Mouse (Mus musculus) thymus, adult 2 months (tissue): ENCODE measurements around the gene Mid1. TPM values are rescaled to one million over a fixed set of nuclear protein-coding genes. Genes with fewer than 3 reads are reported as not detected.

Experiments
- DNase-seq: peaks from one replicate; pipeline ENCODE4 v3.0.0; 2021
- H3K27ac ChIP-seq: fragments of 200-500 bp; 2 replicates; pipeline ENCODE4 v1.5.1; 2012; ENCODE audit warnings: low read length, control low read depth; ENCODE audit not compliant: control insufficient read depth, insufficient read depth
- H3K27me3 ChIP-seq: fragments of 200-500 bp; 2 replicates; pipeline ENCODE4 v1.6.1; 2012; ENCODE audit warnings: mild to moderate bottlenecking, low read length, moderate library complexity, mixed read lengths; ENCODE audit not compliant: control insufficient read depth, insufficient read depth
- H3K36me3 ChIP-seq: fragments of 200-500 bp; 2 replicates; pipeline ENCODE4 v1.6.1; 2012; ENCODE audit warnings: mild to moderate bottlenecking, low read length, moderate library complexity; ENCODE audit not compliant: control insufficient read depth, insufficient read depth
- H3K4me1 ChIP-seq: fragments of 200-500 bp; replicated peaks from 2 replicates; pipeline ENCODE4 v1.6.1; 2012; ENCODE audit warnings: low read length; ENCODE audit not compliant: control insufficient read depth, insufficient read depth
- H3K4me3 ChIP-seq: fragments of 200-500 bp; 2 replicates; pipeline ENCODE4 v1.5.1; 2012; ENCODE audit warnings: mild to moderate bottlenecking, low read length, control low read depth, moderate library complexity; ENCODE audit not compliant: control insufficient read depth, insufficient read depth
- CTCF ChIP-seq: fragments of 200-500 bp; IDR thresholded peaks from 2 replicates; pipeline ENCODE4 v1.5.1; 2012; ENCODE audit warnings: mild to moderate bottlenecking, control low read depth, low read length, moderate library complexity, borderline replicate concordance; ENCODE audit not compliant: control insufficient read depth, poor library complexity, insufficient read depth; ENCODE audit errors: extremely low read depth
- POLR2A ChIP-seq: fragments of 200-500 bp; IDR thresholded peaks from 2 replicates; pipeline ENCODE4 v1.6.1; 2012; ENCODE audit warnings: mild to moderate bottlenecking, low read length, control low read depth, moderate library complexity; ENCODE audit not compliant: control insufficient read depth, poor library complexity, insufficient read depth; ENCODE audit errors: extremely low read depth
- WGBS: fragments of 180-500 bp; shearing (Covaris S2); methylation state at CpG from one replicate; pipeline ENCODE4 v1.1.7; 2018; 5-methylcytosine and 5-hydroxymethylcytosine counted together
- polyA plus RNA-seq: library from polyadenylated mRNA; depleted of rRNA; stranded (reverse); fragments of >200 nt; gene quantifications from 2 replicates; pipeline ENCODE4 v1.2.3, GENCODE M21; 2012

Mid1 gene
- polyA plus RNA-seq, 1 experiment, result 10.4 TPM

- H3K36me3 ChIP-seq, result no peaks in the 10 kb centered on the region
- H3K4me1 ChIP-seq, result no peaks in the 10 kb centered on the region
- no peak for TF ChIP-seq CTCF
- no peak overlapping the region for H3K27ac ChIP-seq
- no peak overlapping the region for H3K4me3 ChIP-seq
- WGBS, result 74% methylated on average over 2 of the region's 2 CpGs
- DNase-seq, result no peak
- no peaks in the 10 kb centered on the region for H3K27me3 ChIP-seq
Measured at GRCm38 (mm10) chrX:169909898-169910297, 224.9 kb downstream of the Mid1 start.

GRCm38 (mm10) chrX:169915738-169916137 lies 230.7 kb downstream of the Mid1 start:
- no peak overlapping the region for H3K27ac ChIP-seq
- DNase-seq, result no peak

GRCm38 (mm10) chrX:169922541-169922940 lies 237.5 kb downstream of the Mid1 start:
- Histone ChIP-seq H3K36me3 (no peaks in the 10 kb centered on the region), H3K27me3 (no peaks in the 10 kb centered on the region), H3K27ac (no peak overlapping the region), H3K4me1 (no peaks in the 10 kb centered on the region), H3K4me3 (no peak overlapping the region)
- no peak for DNase-seq
- no peak for TF ChIP-seq CTCF
- TF ChIP-seq POLR2A, result no peak
- WGBS, result 94% methylated on average over 2 of the region's 2 CpGs

More at GRCm38 (mm10) chrX:169915738-169916137, 230.7 kb downstream of the Mid1 start:
- Histone ChIP-seq H3K36me3 (no peaks in the 10 kb centered on the region), H3K4me1 (no peaks in the 10 kb centered on the region), H3K27me3 (no peaks in the 10 kb centered on the region), H3K4me3 (no peak overlapping the region)
- WGBS, result 51% methylated on average over 6 of the region's 6 CpGs
- TF ChIP-seq POLR2A (no peak), CTCF (no peak)

- Histone ChIP-seq H3K27me3 (no peaks in the 10 kb centered on the region), H3K36me3 (no peaks in the 10 kb centered on the region), H3K4me3 (no peak overlapping the region), H3K27ac (no peak overlapping the region), H3K4me1 (no peaks in the 10 kb centered on the region)
- no peak for DNase-seq
- TF ChIP-seq CTCF, result no peak
- TF ChIP-seq POLR2A, result no peak
- WGBS, result 70% methylated on average over 1 of the region's 1 CpGs
Measured at GRCm38 (mm10) chrX:169923417-169923816, 238.4 kb downstream of the Mid1 start.

- Histone ChIP-seq H3K36me3 (no peaks in the 10 kb centered on the region), H3K27ac (no peak overlapping the region), H3K4me3 (no peak overlapping the region), H3K27me3 (no peaks in the 10 kb centered on the region), H3K4me1 (no peaks in the 10 kb centered on the region)
- 85% methylated on average over 7 of the region's 7 CpGs for WGBS
- DNase-seq, result no peak
- TF ChIP-seq POLR2A (no peak), CTCF (no peak)
Measured at GRCm38 (mm10) chrX:169925600-169925999, 240.6 kb downstream of the Mid1 start.

- no peak for TF ChIP-seq POLR2A
- no peak for TF ChIP-seq CTCF
- Histone ChIP-seq H3K4me3 (no peak overlapping the region), H3K27me3 (no peaks in the 10 kb centered on the region), H3K36me3 (no peaks in the 10 kb centered on the region), H3K4me1 (no peaks in the 10 kb centered on the region), H3K27ac (no peak overlapping the region)
- WGBS, result 96% methylated on average over 28 of the region's 28 CpGs
- no peak for DNase-seq
Measured at GRCm38 (mm10) chrX:169927110-169927817, 242.3 kb downstream of the Mid1 start.

- DNase-seq, result no peak
Measured at GRCm38 (mm10) chrX:169930868-169931267, 245.9 kb downstream of the Mid1 start.

More at GRCm38 (mm10) chrX:169930868-169931267, 245.9 kb downstream of the Mid1 start:
- Histone ChIP-seq H3K36me3 (no peaks in the 10 kb centered on the region), H3K4me3 (no peak overlapping the region), H3K27me3 (no peaks in the 10 kb centered on the region), H3K4me1 (no peaks in the 10 kb centered on the region), H3K27ac (no peak overlapping the region)
- TF ChIP-seq POLR2A, result no peak
- TF ChIP-seq CTCF, result no peak
- WGBS, result 71% methylated on average over 2 of the region's 2 CpGs
